Mouse (Mus musculus) lung, postnatal 36 days (tissue): ENCODE measurements around the gene Lgals9.
"Not testable (repeated sequence)": the region's sequence is repeated elsewhere in the genome, so short reads cannot be mapped to it uniquely, and the experiment has no call there.

Experiments
- DNase-seq: peaks from one replicate; pipeline ENCODE4 v3.0.0; 2022; ENCODE audit warnings: mixed read lengths

Gene Lgals9

GRCm38 (mm10) chr11:78984483-78985177 is at the start of gene Lgals9:
Gene Lgals9, minus strand, starts transcription at chr11:78984946.
- DNase-seq = peak; percentile 96

- DNase-seq = no peak
Measured at GRCm38 (mm10) chr11:79033636-79034035, 48.9 kb upstream of the Lgals9 start.

- DNase-seq = no peak
Measured at GRCm38 (mm10) chr11:79033021-79033420, 48.3 kb upstream of the Lgals9 start.

- DNase-seq = no peak
Measured at GRCm38 (mm10) chr11:79031452-79031746, 46.7 kb upstream of the Lgals9 start.

GRCm38 (mm10) chr11:79030570-79031451 is 46.1 kb upstream of the Lgals9 start:
- peak; percentile 90 for DNase-seq

- no peak for DNase-seq
Measured at GRCm38 (mm10) chr11:79023751-79024150, 39.0 kb upstream of the Lgals9 start.

- peak; percentile 62 for DNase-seq
Measured at GRCm38 (mm10) chr11:79023342-79023741, 38.6 kb upstream of the Lgals9 start.

GRCm38 (mm10) chr11:79022836-79023235 is 38.1 kb upstream of the Lgals9 start:
- DNase-seq = no peak

GRCm38 (mm10) chr11:79020535-79021045 is 35.8 kb upstream of the Lgals9 start:
- DNase-seq = no peak

GRCm38 (mm10) chr11:79019839-79020534 is 35.2 kb upstream of the Lgals9 start:
- DNase-seq = peak; percentile 70

GRCm38 (mm10) chr11:79018954-79019704 is 34.4 kb upstream of the Lgals9 start:
- DNase-seq = peak; percentile 90

- no peak for DNase-seq
Measured at GRCm38 (mm10) chr11:79017161-79017606, 32.4 kb upstream of the Lgals9 start.

GRCm38 (mm10) chr11:79016236-79016635 is 31.5 kb upstream of the Lgals9 start:
- DNase-seq = no peak

GRCm38 (mm10) chr11:79015660-79016215 is 31.0 kb upstream of the Lgals9 start:
- DNase-seq = no peak

- DNase-seq = no peak
Measured at GRCm38 (mm10) chr11:79014602-79015325, 30.0 kb upstream of the Lgals9 start.

- DNase-seq = no peak
Measured at GRCm38 (mm10) chr11:79013806-79014205, 29.1 kb upstream of the Lgals9 start.

GRCm38 (mm10) chr11:79013056-79013455 is 28.3 kb upstream of the Lgals9 start:
- no peak for DNase-seq

- no peak for DNase-seq
Measured at GRCm38 (mm10) chr11:79012529-79012928, 27.8 kb upstream of the Lgals9 start.

GRCm38 (mm10) chr11:79008891-79009290 is 24.1 kb upstream of the Lgals9 start:
- no peak for DNase-seq

- DNase-seq = no peak
Measured at GRCm38 (mm10) chr11:79008007-79008775, 23.4 kb upstream of the Lgals9 start.

GRCm38 (mm10) chr11:79007356-79007755 is 22.6 kb upstream of the Lgals9 start:
- DNase-seq = not testable (repeated sequence)
